Mouse (Mus musculus): Measurements from ENCODE around the gene Sorcs1.

- TF ChIP-seq CTCF (IDR thresholded peaks at IDR 0.05; ENCODE audit: extremely low read depth, insufficient read depth, low read length) = no peak
- TF ChIP-seq POLR2A (IDR thresholded peaks at IDR 0.05; ENCODE audit: extremely low read depth, insufficient read depth, low read length) = no peak
These were observed 303.7 kb downstream of the Sorcs1 start for GRCm38 (mm10) chr19:50374751-50375150.

All from cortical plate, adult 2 months (tissue).